Mouse (Mus musculus) limb, embryonic 13.5 days (tissue): ENCODE results near the gene Lin7c. TPM values are rescaled to one million over a fixed set of nuclear protein-coding genes. Genes with fewer than 3 reads are reported as not detected.

Experiments
- ATAC-seq: fragments of 200-750 bp; cut with Nextera tagmentation; 2 replicates; pipeline ENCODE4 v1.8.0; 2017; ENCODE audit warnings: low read depth, moderate number of reproducible peaks, moderate TSS enrichment; ENCODE audit not compliant: low FRiP score
- H3K27ac ChIP-seq: fragments of 300-500 bp; sonication (generic); 2 replicates; pipeline ENCODE4 v1.5.1; 2015; ENCODE audit warnings: inconsistent platforms, mild to moderate bottlenecking, moderate library complexity
- H3K27me3 ChIP-seq: fragments of 300-500 bp; sonication (generic); 2 replicates; pipeline ENCODE4 v1.6.1; 2015; ENCODE audit warnings: mild to moderate bottlenecking, inconsistent platforms
- H3K36me3 ChIP-seq: fragments of 300-500 bp; sonication (generic); 2 replicates; pipeline ENCODE4 v1.6.1; 2015; ENCODE audit warnings: inconsistent platforms, mild to moderate bottlenecking, moderate library complexity
- H3K4me1 ChIP-seq: fragments of 300-500 bp; sonication (generic); 2 replicates; pipeline ENCODE4 v1.6.1; 2015; ENCODE audit warnings: inconsistent platforms
- H3K4me2 ChIP-seq: fragments of 300-500 bp; sonication (generic); replicated peaks from 2 replicates; pipeline ENCODE4 v1.6.1; 2015; ENCODE audit warnings: inconsistent platforms, mild to moderate bottlenecking, moderate library complexity
- H3K4me3 ChIP-seq: fragments of 300-500 bp; sonication (generic); 2 replicates; pipeline ENCODE4 v1.5.1; 2015; ENCODE audit warnings: moderate library complexity, mild to moderate bottlenecking, inconsistent platforms
- H3K9ac ChIP-seq: fragments of 300-500 bp; sonication (generic); 2 replicates; pipeline ENCODE4 v1.6.1; 2015; ENCODE audit warnings: mild to moderate bottlenecking, inconsistent platforms
- H3K9me3 ChIP-seq: fragments of 300-500 bp; sonication (generic); 2 replicates; pipeline ENCODE4 v1.6.1; 2016; ENCODE audit warnings: inconsistent platforms
- WGBS: fragments of 180-500 bp; shearing (Covaris S2); methylation state at CpG from one replicate; pipeline ENCODE4 v1.1.7; 2015; 5-methylcytosine and 5-hydroxymethylcytosine counted together
- polyA plus RNA-seq: library from polyadenylated mRNA; unstranded; fragments of >200 nt; fragmentation: Nextera tagmentation; extraction: Ambion mirVana; gene quantifications from 2 replicates; pipeline ENCODE4 v1.2.1, GENCODE M21; 2015

The Lin7c gene
- polyA plus RNA-seq, 1 experiment from 2014 or later = 54.3 TPM

GRCm38 (mm10) chr2:109918592-109919262 lies 28.1 kb downstream of the Lin7c start:
- no peaks in the 10 kb centered on the region for H3K9me3 ChIP-seq
- no peaks in the 10 kb centered on the region for H3K36me3 ChIP-seq
- H3K4me2 ChIP-seq = peak overlapping the region; percentile 90
- peak overlapping the region; percentile 94 for H3K4me3 ChIP-seq
- peak overlapping the region; percentile 98 for H3K9ac ChIP-seq
- 8% methylated on average over 22 of the region's 22 CpGs for WGBS
- no peak for ATAC-seq
- peak overlapping the region; percentile 98; the same call in 1 of the 2 replicates for H3K27ac ChIP-seq
- peaks cover 45% of the 10 kb centered on the region for H3K4me1 ChIP-seq
- H3K27me3 ChIP-seq = no peaks in the 10 kb centered on the region

- H3K4me1 ChIP-seq = peaks cover 48% of the 10 kb centered on the region
- no peaks in the 10 kb centered on the region for H3K9me3 ChIP-seq
- peaks cover under 1% of the 10 kb centered on the region for H3K36me3 ChIP-seq
- H3K27ac ChIP-seq = no peak overlapping the region
- WGBS = 83% methylated on average over 7 of the region's 7 CpGs
- H3K9ac ChIP-seq = peak overlapping the region; percentile 40; the same call in 1 of the 2 replicates
- no peak for ATAC-seq
- H3K27me3 ChIP-seq = no peaks in the 10 kb centered on the region
- H3K4me2 ChIP-seq = peak overlapping the region; percentile 90
- peak overlapping the region; percentile 94 for H3K4me3 ChIP-seq
Measured at GRCm38 (mm10) chr2:109920471-109920870, 29.8 kb downstream of the Lin7c start.

GRCm38 (mm10) chr2:109921298-109922035 lies 30.8 kb downstream of the Lin7c start:
- peak overlapping the region; percentile 90 for H3K4me2 ChIP-seq
- no peaks in the 10 kb centered on the region for H3K27me3 ChIP-seq
- WGBS = 41% methylated on average over 8 of the region's 8 CpGs
- H3K9ac ChIP-seq = 0 out of 2 replicates have a peak overlapping the region, but pooled peaks have one; percentile 8
- no peaks in the 10 kb centered on the region for H3K9me3 ChIP-seq
- H3K4me1 ChIP-seq = peaks cover 48% of the 10 kb centered on the region
- peak overlapping the region; percentile 28; the same call in 1 of the 2 replicates for H3K27ac ChIP-seq
- H3K4me3 ChIP-seq = peak overlapping the region; percentile 94
- no peak for ATAC-seq
- H3K36me3 ChIP-seq = peaks cover 8% of the 10 kb centered on the region

GRCm38 (mm10) chr2:109922306-109922705 lies 31.7 kb downstream of the Lin7c start:
- Histone ChIP-seq H3K27me3 (no peaks in the 10 kb centered on the region), H3K27ac (no peak overlapping the region), H3K4me3 (no peak overlapping the region), H3K4me1 (peaks cover 43% of the 10 kb centered on the region), H3K36me3 (peaks cover 11% of the 10 kb centered on the region), H3K4me2 (0 out of 2 replicates have a peak overlapping the region, but pooled peaks have one; percentile 21), H3K9ac (no peak overlapping the region), H3K9me3 (no peaks in the 10 kb centered on the region)
- WGBS = 82% methylated on average over 3 of the region's 3 CpGs
- ATAC-seq = no peak

GRCm38 (mm10) chr2:109923031-109923430 lies 32.4 kb downstream of the Lin7c start:
- Histone ChIP-seq H3K27me3 (no peaks in the 10 kb centered on the region), H3K9ac (no peak overlapping the region), H3K36me3 (peaks cover 11% of the 10 kb centered on the region), H3K4me2 (peak overlapping the region; percentile 21; the same call in 1 of the 2 replicates), H3K4me1 (peaks cover 48% of the 10 kb centered on the region), H3K9me3 (no peaks in the 10 kb centered on the region), H3K27ac (no peak overlapping the region), H3K4me3 (no peak overlapping the region)
- WGBS = 80% methylated on average over 3 of the region's 3 CpGs
- no peak for ATAC-seq

GRCm38 (mm10) chr2:109923945-109924344 lies 33.3 kb downstream of the Lin7c start:
- Histone ChIP-seq H3K4me2 (no peak overlapping the region), H3K36me3 (peaks cover 11% of the 10 kb centered on the region), H3K27me3 (no peaks in the 10 kb centered on the region), H3K4me3 (no peak overlapping the region), H3K27ac (no peak overlapping the region), H3K9ac (no peak overlapping the region), H3K9me3 (no peaks in the 10 kb centered on the region), H3K4me1 (peaks cover 44% of the 10 kb centered on the region)
- WGBS = 90% methylated on average over 3 of the region's 3 CpGs
- ATAC-seq = no peak

GRCm38 (mm10) chr2:109926984-109927383 lies 36.3 kb downstream of the Lin7c start:
- Histone ChIP-seq H3K4me3 (no peak overlapping the region), H3K4me2 (no peak overlapping the region), H3K9me3 (no peaks in the 10 kb centered on the region), H3K9ac (no peak overlapping the region), H3K4me1 (peaks cover 32% of the 10 kb centered on the region), H3K27me3 (no peaks in the 10 kb centered on the region), H3K27ac (no peak overlapping the region), H3K36me3 (peaks cover 17% of the 10 kb centered on the region)
- no peak for ATAC-seq
- WGBS = 90% methylated on average over 4 of the region's 4 CpGs

GRCm38 (mm10) chr2:109927446-109927845 lies 36.8 kb downstream of the Lin7c start:
- peaks cover 36% of the 10 kb centered on the region for H3K4me1 ChIP-seq
- 90% methylated on average over 7 of the region's 7 CpGs for WGBS
- no peak for ATAC-seq
- peaks cover 17% of the 10 kb centered on the region for H3K36me3 ChIP-seq
- no peak overlapping the region for H3K4me3 ChIP-seq
- H3K9ac ChIP-seq = no peak overlapping the region
- H3K4me2 ChIP-seq = no peak overlapping the region
- H3K27me3 ChIP-seq = no peaks in the 10 kb centered on the region
- no peaks in the 10 kb centered on the region for H3K9me3 ChIP-seq
- no peak overlapping the region for H3K27ac ChIP-seq

- Histone ChIP-seq H3K36me3 (peaks cover 17% of the 10 kb centered on the region), H3K9me3 (no peaks in the 10 kb centered on the region), H3K4me1 (peaks cover 39% of the 10 kb centered on the region), H3K4me2 (no peak overlapping the region), H3K27me3 (no peaks in the 10 kb centered on the region), H3K4me3 (no peak overlapping the region), H3K9ac (no peak overlapping the region), H3K27ac (no peak overlapping the region)
- ATAC-seq = no peak
Measured at GRCm38 (mm10) chr2:109927876-109928275, 37.2 kb downstream of the Lin7c start.

- no peak for ATAC-seq
- Histone ChIP-seq H3K9ac (no peak overlapping the region), H3K27me3 (no peaks in the 10 kb centered on the region), H3K4me1 (peaks cover 41% of the 10 kb centered on the region), H3K4me2 (no peak overlapping the region), H3K9me3 (no peaks in the 10 kb centered on the region), H3K4me3 (no peak overlapping the region), H3K27ac (no peak overlapping the region), H3K36me3 (peaks cover 17% of the 10 kb centered on the region)
- 64% methylated on average over 4 of the region's 4 CpGs for WGBS
Measured at GRCm38 (mm10) chr2:109928791-109929190, 38.1 kb downstream of the Lin7c start.

GRCm38 (mm10) chr2:109929256-109929655 lies 38.6 kb downstream of the Lin7c start:
- Histone ChIP-seq H3K4me3 (no peak overlapping the region), H3K9me3 (no peaks in the 10 kb centered on the region), H3K4me1 (peaks cover 38% of the 10 kb centered on the region), H3K4me2 (no peak overlapping the region), H3K27me3 (no peaks in the 10 kb centered on the region), H3K9ac (no peak overlapping the region), H3K36me3 (peaks cover 17% of the 10 kb centered on the region), H3K27ac (no peak overlapping the region)
- ATAC-seq = no peak
- WGBS = 61% methylated on average over 3 of the region's 3 CpGs

- H3K4me3 ChIP-seq = no peak overlapping the region
- no peak overlapping the region for H3K9ac ChIP-seq
- no peak for ATAC-seq
- no peak overlapping the region for H3K4me2 ChIP-seq
- H3K27ac ChIP-seq = no peak overlapping the region
- H3K36me3 ChIP-seq = peaks cover 21% of the 10 kb centered on the region
- H3K4me1 ChIP-seq = peaks cover 47% of the 10 kb centered on the region
- H3K9me3 ChIP-seq = no peaks in the 10 kb centered on the region
- H3K27me3 ChIP-seq = no peaks in the 10 kb centered on the region
- 92% methylated on average over 5 of the region's 5 CpGs for WGBS
Measured at GRCm38 (mm10) chr2:109930366-109930765, 39.7 kb downstream of the Lin7c start.
